Mouse (Mus musculus) kidney, adult 8-10 months (tissue): ENCODE measurements around the gene Tomm6.
"Not testable (repeated sequence)": the region's sequence is repeated elsewhere in the genome, so short reads cannot be mapped to it uniquely, and the experiment has no call there.

Source experiments
- DNase-seq, 2 experiments: peaks; one replicate each; pipeline ENCODE4 v3.0.0; 2022

Gene Tomm6

GRCm38 (mm10) chr17:47694503-47695336, 6.5 kb upstream of the Tomm6 start, which contains the start of gene Prickle4:
Prickle4 (minus strand) TSS chr17:47694736.
- DNase-seq = peak; percentile 97 to 98

GRCm38 (mm10) chr17:47694442-47694502, 6.1 kb upstream of the Tomm6 start, which contains the start of gene Gm21981:
Gm21981 (minus strand) TSS chr17:47694455.
- DNase-seq = no peak

- no peak for DNase-seq
These were observed 5.7 kb upstream of the Tomm6 start for GRCm38 (mm10) chr17:47693671-47694441.

GRCm38 (mm10) chr17:47691650-47692049, 3.5 kb upstream of the Tomm6 start:
- DNase-seq = no peak

- no peak for DNase-seq
These were observed 1.7 kb upstream of the Tomm6 start for GRCm38 (mm10) chr17:47689894-47690293.

GRCm38 (mm10) chr17:47688608-47689575, 706 bp upstream of the Tomm6 start, which contains the start of gene Frs3:
Frs3 (plus strand) TSS chr17:47689030.
- DNase-seq = peak in 1 of 2 experiments; percentile 46

- peak; percentile 96 for DNase-seq
These were observed 510 bp downstream of the Tomm6 start for GRCm38 (mm10) chr17:47687409-47688343.

- no peak for DNase-seq
These were observed 5.3 kb downstream of the Tomm6 start for GRCm38 (mm10) chr17:47682836-47683235.

- DNase-seq = no peak
These were observed 9.5 kb downstream of the Tomm6 start for GRCm38 (mm10) chr17:47678702-47679101.

GRCm38 (mm10) chr17:47678238-47678637, 9.9 kb downstream of the Tomm6 start:
- no peak for DNase-seq

GRCm38 (mm10) chr17:47676581-47676980, 11.6 kb downstream of the Tomm6 start:
- DNase-seq = peak in 1 of 2 experiments; percentile 83

GRCm38 (mm10) chr17:47672311-47673111, 15.7 kb downstream of the Tomm6 start:
- peak; percentile 54 to 66 for DNase-seq

GRCm38 (mm10) chr17:47671988-47672310, 16.2 kb downstream of the Tomm6 start:
- no peak for DNase-seq

- DNase-seq = no peak
These were observed 19.0 kb downstream of the Tomm6 start for GRCm38 (mm10) chr17:47669166-47669565.

GRCm38 (mm10) chr17:47664474-47664873, 23.7 kb downstream of the Tomm6 start:
- DNase-seq = no peak

- DNase-seq = no peak
These were observed 25.0 kb downstream of the Tomm6 start for GRCm38 (mm10) chr17:47663009-47663713.

- DNase-seq = no peak
These were observed 29.4 kb downstream of the Tomm6 start for GRCm38 (mm10) chr17:47658741-47659243.

GRCm38 (mm10) chr17:47657901-47658300, 30.3 kb downstream of the Tomm6 start:
- DNase-seq = no peak

GRCm38 (mm10) chr17:47655697-47656096, 32.5 kb downstream of the Tomm6 start:
- DNase-seq = no peak

GRCm38 (mm10) chr17:47654346-47654745, 33.8 kb downstream of the Tomm6 start:
- not testable (repeated sequence) for DNase-seq
